Mouse (Mus musculus) spleen, postnatal 10 days (tissue): ENCODE results near the gene Bspry.

ENCODE experiments used
- DNase-seq, 2 experiments: peaks; one replicate each; pipeline ENCODE4 v3.0.0; 2021 to 2022; ENCODE audit warnings: low spot score in 2 of 2

The Bspry gene

DNA sequence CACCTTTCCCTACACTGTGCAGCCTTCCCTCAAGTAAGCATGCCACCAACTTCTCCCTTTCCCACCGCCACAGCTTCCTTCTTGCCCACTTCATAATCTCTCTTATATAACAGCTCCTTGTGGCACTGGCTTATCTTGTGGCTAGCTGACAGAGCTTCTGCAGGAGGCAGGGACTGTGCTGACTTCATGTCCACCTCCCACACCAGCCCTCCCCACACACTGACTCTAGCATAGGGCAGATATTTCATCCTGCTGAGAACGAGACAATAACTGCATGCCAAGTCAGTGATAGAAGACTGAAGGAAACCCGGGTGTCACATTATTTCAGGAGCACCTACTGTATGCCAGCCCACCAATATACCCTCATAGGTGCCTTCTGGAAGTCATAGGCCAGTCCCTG is 35.6 kb downstream of the Bspry start:
- DNase-seq: peak in 1 of 2 experiments; percentile 56

GRCm38 (mm10) chr4:62516079-62516478 is 36.2 kb downstream of the Bspry start:
- peak in 1 of 2 experiments; percentile 60 for DNase-seq

DNA sequence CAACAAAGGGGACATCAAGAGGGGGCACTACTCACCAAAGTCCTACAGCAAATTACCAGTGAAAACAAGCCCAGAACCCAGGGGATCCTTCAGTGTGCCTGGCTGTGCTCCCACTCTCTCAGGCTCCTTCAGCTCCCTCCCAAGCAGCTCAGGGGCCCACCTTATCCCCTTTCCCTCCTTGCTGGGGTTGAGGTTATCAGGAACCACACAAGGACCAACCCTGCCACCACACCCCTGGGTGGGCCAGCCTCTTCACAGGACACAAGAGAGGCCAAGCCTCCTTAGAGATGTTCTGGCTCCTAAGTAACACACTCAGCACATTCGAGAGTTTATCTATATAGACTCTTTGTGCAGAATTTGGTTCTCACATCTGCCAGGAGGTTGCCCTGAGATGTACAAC is 36.7 kb downstream of the Bspry start:
- DNase-seq: peak; percentile 71 to 85

DNA sequence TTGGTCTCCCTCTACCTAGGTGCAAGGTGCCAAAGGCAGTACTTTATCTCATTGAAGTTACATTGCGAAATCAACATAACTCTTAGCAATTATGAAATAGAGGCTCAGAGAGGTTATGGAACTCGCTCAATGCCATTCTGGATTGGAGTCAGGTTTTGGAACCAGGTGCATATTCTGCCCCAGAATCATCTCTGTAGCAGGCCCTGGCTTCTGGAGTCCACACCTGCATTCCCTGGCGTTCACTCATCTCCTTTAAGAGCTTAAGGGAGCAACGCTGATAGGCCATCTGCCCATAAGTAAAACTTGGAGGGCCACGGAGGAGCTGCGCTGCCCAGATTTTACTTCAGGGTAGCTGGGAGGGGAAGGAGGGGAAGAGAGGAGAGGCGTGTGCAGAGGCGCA is 37.2 kb downstream of the Bspry start:
- DNase-seq: peak; percentile 38 to 52

- peak; percentile 23 to 41 for DNase-seq
Measured at GRCm38 (mm10) chr4:62517538-62518415, 37.9 kb downstream of the Bspry start.

DNA sequence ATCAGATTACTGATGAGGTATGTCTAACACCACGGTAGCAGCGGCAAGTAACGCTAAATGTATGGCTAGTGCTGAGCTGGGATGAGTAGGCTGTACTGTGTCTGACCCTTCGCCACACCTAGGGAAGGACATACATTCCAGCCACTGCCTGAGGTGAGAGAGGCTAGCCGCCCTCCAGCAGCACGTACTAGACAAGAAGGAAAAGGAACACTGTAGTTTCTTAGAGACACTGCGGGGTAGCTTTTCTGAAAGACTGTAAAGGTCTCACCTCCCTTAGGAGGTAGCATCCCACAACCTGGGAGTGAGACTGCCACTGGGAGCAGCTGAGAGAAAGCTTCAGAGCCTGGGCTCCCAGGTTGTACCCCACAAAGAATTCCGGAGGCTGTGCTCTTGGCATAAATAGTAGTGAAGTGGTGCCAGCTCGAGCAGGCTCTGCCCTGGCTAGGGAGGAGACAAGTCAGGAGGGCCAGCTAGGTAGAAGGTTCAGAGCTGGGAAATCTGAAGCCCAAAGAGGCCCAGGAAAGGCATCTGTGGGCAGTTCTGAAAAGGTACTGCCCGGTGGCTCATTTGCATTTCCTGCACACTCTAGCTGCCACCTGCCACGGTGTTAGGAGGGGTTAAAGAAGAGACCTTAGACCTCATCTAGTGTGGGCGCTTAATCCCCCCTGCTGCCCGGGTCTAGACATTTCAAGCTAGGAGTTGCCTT is 38.7 kb downstream of the Bspry start:
- peak; percentile 42 to 54 for DNase-seq

GRCm38 (mm10) chr4:62519122-62519848 is 39.4 kb downstream of the Bspry start:
- DNase-seq: peak in 1 of 2 experiments; percentile 38

DNA sequence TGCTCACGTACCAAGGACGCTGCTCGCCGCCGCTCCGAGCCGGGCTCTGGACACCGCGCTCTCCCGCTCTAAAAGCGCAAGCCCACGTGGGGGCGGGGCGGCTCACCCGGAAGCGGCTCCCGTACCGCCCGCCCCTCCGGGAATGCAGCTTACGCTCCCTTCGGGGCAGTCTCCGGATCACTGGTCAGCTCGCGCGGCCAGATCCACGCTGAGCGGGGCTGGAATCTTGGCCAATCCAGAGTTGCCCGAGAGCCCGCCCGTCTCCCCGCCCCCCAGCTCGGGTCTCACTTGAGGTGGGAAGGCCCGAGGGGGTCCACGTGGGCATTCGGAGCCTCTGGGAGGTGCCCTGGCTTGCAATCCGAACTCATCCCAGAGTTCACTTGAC is 40.0 kb downstream of the Bspry start, which contains the start of gene Alad:
Gene Alad (minus strand): TSS at position 70 of the 385 bp plus-strand sequence.
- peak; percentile 86 to 88 for DNase-seq

- no peak for DNase-seq
Measured at GRCm38 (mm10) chr4:62520892-62521400, 41.1 kb downstream of the Bspry start.

DNA sequence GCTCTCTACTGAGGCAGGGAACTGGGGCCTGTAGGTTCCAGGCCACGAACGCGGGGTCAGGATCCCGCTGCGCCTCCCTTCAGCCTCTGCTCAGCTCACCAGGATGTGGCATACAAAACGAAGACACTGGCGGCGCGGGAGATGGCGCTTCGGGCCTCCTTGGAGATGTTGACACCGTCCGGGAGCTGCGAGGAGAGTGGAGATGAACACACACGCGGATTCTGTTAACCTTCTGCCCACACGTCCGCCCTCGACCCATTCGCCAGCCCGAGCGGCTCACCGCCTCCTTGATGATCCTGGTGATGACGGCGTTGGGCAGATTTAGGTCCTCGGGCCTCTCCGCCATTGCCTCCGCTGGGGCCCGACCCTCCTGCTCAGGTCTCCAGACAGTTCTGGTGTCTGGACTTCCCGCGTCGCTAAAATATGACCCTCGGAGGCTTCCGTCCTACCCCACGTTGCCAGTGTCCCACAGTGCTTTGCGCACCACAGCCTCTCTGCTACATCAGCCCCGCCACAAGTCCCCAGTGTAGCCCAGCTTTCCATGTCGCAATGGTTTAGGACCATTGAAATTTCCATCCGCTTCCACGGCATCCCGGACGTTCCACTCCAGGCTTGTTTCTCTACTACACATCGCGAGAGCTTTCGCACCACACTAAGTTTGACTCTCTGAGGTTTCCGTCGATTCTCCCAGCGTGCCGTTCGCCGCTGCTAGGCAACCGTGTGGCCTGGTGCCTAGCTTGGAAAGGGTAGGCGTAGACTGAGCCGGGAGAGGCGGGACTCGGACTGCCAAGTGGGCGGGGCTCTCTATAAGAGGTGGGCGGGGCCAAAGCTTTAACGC is 45.0 kb downstream of the Bspry start, which contains the start of the genes Pole3 and 4933430I17Rik:
Gene Pole3 (minus strand): TSS at position 418 of the 838 bp plus-strand sequence.
Gene 4933430I17Rik (plus strand): TSS at position 719 of the 838 bp plus-strand sequence.
- peak; percentile 97 for DNase-seq

GRCm38 (mm10) chr4:62525489-62525811 is 45.6 kb downstream of the Bspry start:
- no peak for DNase-seq

- no peak for DNase-seq
Measured at GRCm38 (mm10) chr4:62526256-62526655, 46.4 kb downstream of the Bspry start.

- no peak for DNase-seq
Measured at GRCm38 (mm10) chr4:62527655-62528054, 47.8 kb downstream of the Bspry start.

- DNase-seq: no peak
Measured at GRCm38 (mm10) chr4:62533729-62534128, 53.9 kb downstream of the Bspry start.

DNA sequence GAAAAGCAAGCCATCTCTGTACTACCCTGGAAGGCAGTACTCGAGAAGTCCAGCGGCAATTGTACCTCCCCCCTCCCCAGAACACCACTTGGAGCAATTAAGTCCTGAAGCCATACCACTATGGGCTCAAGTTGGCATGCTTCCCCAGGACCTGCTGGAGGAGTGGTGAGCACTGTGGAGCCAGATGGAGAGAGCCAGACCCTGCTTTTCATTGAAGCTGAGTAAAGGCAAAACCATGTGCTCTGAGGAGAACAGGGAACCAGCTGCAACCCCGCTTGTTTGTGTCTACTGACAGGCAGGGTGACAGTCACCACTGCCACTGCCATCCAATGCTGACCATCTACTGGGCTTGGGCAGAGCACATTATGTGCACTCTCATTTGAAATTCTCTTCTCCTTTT is 61.9 kb downstream of the Bspry start:
- DNase-seq: no peak

DNA sequence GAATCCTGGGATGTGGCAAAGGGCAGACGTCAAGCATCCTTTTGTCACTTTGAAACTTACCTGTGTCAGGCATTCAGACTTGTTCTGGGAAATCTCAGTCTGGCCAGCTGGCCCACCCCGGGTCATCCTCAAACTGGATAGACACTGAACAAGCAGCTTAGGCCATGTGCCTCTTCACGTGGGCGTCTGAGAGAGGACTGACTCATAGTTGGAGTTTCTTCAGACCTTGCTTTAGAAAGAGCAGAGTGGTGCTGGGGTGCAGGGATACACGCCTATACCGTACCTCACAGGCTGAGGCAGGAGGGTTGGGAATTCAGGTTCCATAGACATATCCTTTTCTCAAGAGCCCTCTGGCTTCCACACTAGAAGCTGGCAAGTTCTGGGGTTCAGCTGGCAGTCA is 63.9 kb downstream of the Bspry start:
- DNase-seq: no peak

- DNase-seq: no peak
Measured at GRCm38 (mm10) chr4:62544801-62545200, 64.9 kb downstream of the Bspry start.
